Mouse (Mus musculus) T-cell, adult 2 months (primary cell): ENCODE measurements at regions not wholly inside any gene's neighbourhood (a gene's known extent, or its start where the extent isn't known, plus 50 kb on each side); places are given as distances from the start of the nearest gene placed in this dataset.

ENCODE experiments used
- DNase-seq: peaks from one replicate; pipeline ENCODE4 v3.0.0; 2022; ENCODE audit warnings: low spot score

DNA sequence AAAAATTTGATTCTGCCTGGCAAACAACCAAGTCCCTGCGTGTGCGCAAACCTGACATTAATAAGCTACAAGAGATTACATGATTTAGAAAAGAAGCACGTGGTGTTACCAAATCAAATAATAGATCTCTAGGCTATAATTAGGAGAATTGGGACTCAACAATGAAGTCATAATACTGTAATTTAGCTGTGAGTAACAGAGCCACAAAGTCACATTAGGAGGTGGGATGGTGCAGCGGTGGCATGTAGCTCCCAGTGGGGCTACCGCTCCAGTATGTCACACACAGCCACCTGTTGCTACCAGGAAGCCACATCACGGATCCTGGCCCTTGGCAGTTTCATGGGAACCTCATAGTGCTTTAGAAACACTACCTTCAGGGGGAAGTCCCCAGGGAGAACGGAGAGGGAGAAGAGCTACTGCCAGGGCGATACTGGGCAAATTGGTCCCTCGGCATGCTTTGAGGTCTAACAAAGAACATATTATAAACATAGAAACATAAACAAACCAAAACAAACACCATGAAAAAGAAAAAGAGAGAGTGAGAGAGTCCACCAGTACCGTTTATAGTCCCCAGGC, 551.2 kb downstream of the Insc start:
- DNase-seq, result no peak

DNA sequence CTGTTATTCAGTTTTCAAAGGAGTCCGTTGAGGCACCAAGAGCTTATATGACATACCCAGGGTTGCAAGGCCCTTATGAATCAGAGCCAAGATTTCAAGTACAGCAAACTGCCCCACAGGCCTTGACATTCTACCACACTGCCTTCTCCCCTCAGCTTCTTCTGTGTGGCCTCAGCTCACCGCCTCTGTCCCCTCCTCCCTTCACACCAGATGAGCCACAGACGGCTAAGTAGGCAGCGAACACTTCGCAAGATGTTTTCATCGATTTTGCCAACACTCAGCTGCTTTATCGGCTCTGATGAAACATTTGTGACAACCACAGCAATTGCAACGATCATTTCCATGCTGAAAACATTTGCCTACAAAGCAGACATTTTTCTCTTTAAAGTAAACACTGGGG, 556.7 kb downstream of the Insc start:
- DNase-seq, result no peak

- no peak for DNase-seq
These were observed 564.9 kb downstream of the Insc start for GRCm38 (mm10) chr7:115308377-115308776.

- no peak for DNase-seq
These were observed 567.1 kb downstream of the Insc start for GRCm38 (mm10) chr7:115310400-115311225.

DNA sequence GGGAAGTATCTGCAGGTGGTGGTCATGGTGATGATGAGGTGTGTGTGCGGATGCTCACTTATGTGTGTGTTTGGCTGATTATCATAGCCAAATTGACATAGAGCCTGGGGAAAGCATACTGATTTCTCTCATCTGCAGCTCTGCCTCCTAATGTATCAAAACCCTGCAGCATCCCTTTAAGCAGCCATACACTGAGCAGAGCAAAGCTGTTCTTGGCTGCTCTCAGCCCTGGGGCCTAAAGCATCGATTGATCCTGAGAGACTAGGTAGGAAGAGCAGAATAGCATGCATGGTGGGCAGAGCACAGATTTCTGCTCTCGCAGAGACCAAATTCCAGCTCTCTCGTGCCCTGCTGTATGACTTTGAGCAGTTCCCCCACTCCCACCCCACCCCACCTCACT, 576.0 kb downstream of the Insc start:
- DNase-seq, result no peak

GRCm38 (mm10) chr7:115322989-115323388, 579.5 kb downstream of the Insc start:
- DNase-seq, result no peak

GRCm38 (mm10) chr7:115328300-115328699, 584.8 kb downstream of the Insc start:
- no peak for DNase-seq

DNA sequence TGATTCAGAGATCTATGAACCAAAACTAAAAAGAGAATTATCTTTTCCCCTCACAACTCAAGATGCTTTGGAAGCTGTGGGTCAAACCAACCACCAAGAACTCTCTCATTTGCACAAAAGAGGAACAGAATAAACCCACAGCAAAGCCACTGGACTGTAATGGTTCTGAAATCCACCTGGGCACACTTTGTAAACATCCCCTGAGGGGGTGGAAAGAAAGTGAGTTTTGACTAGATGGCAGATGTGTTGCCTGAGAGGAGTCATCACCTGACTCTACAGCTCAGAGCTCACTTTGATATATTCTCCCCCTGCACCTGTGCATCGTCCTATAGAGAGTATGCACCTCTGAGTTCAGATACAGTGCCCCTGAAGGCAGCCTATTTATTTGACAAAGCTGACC, 588.2 kb downstream of the Insc start:
- no peak for DNase-seq

- no peak for DNase-seq
These were observed 589.6 kb downstream of the Insc start for GRCm38 (mm10) chr7:115333046-115333577.

DNA sequence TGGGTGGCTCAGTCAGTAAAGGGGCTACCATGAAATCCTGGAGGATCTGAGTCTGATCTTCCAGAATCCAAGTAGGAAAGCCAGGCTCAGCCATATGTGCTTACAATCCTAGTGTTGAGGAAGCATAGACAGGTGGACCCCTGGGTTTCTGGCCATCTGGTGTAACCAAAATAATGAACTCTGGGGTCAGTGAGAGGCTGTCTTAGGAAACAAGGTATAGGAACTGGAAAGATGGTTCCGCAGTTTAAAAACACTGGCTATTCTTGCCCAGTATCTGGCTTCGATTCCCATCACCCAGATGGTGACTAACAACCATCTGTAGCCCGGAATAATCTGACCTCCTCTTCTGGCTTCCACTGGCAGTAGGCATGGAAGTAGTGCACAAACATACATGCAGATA, 591.6 kb downstream of the Insc start:
- no peak for DNase-seq

GRCm38 (mm10) chr7:115340155-115340554, 596.7 kb downstream of the Insc start:
- no peak for DNase-seq

DNA sequence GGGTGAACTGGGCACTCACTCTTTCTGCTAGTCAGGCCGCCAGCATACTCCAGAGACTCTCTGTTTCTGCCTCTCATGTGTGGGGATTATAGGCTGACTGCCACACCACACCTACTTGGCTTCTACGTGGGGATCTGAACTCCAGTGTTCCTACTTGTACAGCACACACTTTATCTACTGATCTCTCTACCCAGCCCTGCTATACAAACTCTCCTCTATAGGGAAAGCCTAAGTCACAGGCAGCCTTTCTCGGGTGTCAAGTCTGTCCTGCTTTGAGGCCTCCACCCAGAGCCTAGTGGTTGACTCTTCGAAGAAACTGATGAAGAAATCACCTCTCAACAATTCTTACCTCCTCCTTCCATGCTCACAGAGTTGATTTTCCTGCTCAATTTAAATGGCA, 597.5 kb downstream of the Insc start:
- DNase-seq, result no peak

DNA sequence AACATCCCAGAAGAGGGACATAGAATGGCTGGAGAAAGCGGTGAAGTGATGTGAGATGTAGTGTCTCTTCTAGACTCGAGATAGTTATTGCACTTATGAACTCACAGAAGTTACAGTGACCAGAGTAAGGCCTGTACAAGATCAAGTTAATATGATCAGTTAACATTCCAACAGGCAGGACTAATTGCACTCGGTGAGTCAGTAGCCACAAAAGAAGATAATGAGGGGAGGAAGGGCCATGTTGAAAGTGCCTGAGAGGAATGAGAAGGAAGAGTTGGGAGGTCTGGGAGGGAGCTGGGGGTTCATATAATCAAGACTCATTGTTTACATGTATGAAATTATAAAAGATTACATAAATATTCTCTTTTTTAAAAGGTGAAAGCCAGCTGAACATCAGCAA, 602.3 kb downstream of the Insc start:
- no peak for DNase-seq

GRCm38 (mm10) chr7:115358711-115359110, 615.2 kb downstream of the Insc start:
- no peak for DNase-seq

- DNase-seq, result no peak
These were observed 616.6 kb downstream of the Insc start for GRCm38 (mm10) chr7:115360142-115360541.

DNA sequence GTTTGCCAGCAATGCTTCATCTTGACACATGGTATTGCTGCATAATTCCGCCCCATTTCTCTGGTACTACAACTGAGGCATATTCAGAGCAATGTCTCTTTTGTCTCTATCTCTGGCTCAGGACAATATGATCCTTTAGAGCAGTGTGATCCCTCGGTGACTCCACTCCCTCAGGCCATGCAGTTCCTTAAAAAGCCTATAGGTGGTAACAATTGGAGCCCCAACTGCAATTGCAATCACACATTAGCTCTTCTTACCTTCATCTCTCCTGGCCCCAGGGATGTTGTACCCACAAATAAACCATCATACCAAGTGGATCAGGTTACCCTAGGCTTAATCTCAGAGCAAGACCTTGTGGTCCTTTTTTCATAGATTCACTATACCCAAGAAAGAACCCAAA, 618.6 kb downstream of the Insc start:
- no peak for DNase-seq

- DNase-seq, result no peak
These were observed 623.4 kb downstream of the Insc start for GRCm38 (mm10) chr7:115366910-115367309.

DNA sequence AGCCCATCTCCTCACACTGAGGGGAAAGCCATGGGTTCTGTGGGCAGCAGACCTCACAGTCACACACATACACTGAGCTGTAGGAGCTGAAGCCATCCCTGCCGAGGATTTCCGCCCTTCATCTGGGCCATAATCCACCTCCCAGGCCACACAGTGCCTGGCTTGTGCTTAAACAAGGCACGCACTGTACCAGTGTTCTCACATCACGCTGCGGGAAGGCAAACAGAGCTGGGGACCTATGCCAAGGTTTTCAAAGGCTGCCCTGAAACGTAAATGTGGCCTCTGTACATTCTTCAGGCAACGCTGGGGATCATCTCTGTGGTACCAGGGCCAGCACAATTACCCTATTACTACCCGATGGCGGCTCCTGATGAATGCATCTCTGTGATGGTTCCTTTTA, 627.6 kb downstream of the Insc start:
- no peak for DNase-seq

GRCm38 (mm10) chr7:115372921-115373320, 629.4 kb downstream of the Insc start:
- DNase-seq, result no peak

DNA sequence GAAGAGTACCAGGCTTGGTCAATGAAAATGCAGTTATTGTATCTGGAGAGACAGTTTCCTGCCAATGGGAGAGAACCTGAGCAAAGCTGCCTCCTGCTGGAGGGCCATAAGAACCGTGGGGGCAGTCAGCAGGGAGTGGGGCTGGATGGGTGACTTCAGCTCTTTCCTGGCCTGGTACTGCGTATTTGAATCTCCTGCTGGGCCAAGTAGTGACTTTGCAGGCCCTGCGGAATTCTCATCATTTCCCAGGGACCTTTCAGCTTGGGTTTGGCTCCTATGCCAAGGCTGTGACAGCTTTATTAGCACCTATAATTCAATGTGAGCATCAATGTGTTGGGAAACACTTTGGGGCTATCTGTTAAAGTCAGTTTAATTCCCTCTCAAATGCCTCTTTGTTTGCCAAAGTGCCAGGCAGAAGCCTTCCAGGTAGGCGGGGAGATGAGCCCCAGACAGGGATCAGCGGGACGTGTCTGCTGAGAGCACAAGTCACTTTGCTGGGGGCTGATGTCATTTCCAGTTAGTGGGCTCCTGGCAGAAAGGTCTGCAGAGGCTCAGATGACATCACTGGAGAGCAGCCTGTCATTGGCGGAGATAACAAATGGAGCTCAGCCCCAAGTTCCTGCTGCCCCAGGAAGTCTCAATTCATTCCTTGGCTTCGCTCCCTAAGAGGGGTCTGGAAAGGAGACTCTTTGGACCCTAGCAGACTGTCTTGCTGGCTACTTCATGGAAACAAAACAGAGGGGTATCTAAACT, 630.5 kb downstream of the Insc start:
- DNase-seq, result no peak

DNA sequence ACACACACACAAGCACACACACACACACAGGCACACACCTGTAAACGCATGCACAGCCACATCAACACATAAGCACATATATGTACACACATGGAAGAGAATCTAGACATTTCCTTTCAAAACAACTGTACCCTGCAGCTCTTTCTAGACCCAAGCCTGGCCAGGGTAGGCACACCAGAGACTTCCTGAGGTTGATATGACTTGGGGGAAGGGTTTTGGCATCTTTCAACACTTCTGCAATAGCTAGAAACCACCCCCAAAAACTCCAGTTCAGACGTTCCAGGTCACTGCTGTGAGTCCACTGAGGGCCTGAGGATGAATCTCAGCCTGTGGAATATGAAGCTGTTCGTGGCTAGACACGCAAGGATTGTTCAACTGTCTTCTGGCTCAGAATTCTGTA, 632.6 kb downstream of the Insc start:
- DNase-seq, result no peak

DNA sequence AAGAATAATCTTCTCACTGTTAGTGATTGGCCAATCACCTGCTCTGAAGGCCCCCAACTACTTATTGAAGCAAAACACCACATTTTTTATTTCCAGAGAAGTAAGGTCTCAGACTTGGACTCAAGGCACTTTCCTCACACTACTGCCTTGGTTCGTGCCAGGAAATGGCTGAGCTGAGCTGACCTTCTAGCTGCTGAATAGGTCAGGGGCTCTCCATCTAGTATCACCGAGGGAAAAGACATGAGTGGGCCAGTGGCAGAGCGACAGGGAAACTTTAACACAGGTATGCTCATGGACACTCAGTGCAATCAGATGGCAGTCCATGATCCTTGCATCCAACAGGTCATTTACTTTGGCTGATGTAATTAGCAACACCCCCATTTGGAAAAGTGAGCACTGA, 635.3 kb downstream of the Insc start:
- no peak for DNase-seq

- no peak for DNase-seq
These were observed 636.1 kb downstream of the Insc start for GRCm38 (mm10) chr7:115379600-115379999.
